In the genomic region with DNA sequence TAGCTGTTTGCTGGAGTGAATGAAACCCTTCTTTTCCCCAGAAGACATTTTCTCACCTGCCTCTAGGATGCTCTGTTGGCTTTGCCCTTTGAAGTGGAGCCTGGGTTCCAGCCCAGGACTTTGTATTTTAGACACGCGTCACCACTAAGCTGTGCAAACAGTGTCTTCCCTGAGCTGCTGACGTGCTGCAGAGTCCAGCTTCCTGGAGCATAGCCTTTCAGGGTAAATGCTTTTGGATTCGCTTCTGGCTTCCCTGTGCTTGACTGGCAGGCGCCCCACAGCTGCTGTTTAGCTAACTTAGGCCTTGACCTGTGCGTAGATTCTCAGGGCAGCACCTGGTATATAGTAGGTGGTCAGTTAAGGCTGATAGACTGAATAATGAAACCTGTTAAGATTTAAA, we compare ENCODE assay signal across 8 mouse cellular contexts. TPM values are rescaled to one million over a fixed set of nuclear protein-coding genes. Genes with fewer than 3 reads are reported as not detected.
DNase-seq lines count a peak whose midpoint lies in the region; ATAC-seq lines count a peak whose summit lies in the region.

No protein-coding gene starts in this region.

- H3K4me3 ChIP-seq in midbrain, embryonic 13.5 days (replicated peaks): no peak overlapping the region
- H3K4me3 ChIP-seq in midbrain, embryonic 14.5 days (replicated peaks; ENCODE audit: low read depth, low read length): no peak overlapping the region
- H3K4me3 ChIP-seq in liver, embryonic 15.5 days (replicated peaks): no peak overlapping the region
- no peak overlapping the region for H3K4me3 ChIP-seq in hindbrain, embryonic 12.5 days

- peak overlapping the region; percentile 39; the same call in 1 of the 2 replicates for H3K27ac ChIP-seq in midbrain, embryonic 13.5 days
- no peak overlapping the region for H3K27ac ChIP-seq in midbrain, embryonic 14.5 days (replicated peaks; ENCODE audit: low read depth, low read length)
- peak overlapping the region; percentile 94 for H3K27ac ChIP-seq in liver, embryonic 15.5 days (replicated peaks)
- no peak overlapping the region for H3K27ac ChIP-seq in hindbrain, embryonic 12.5 days

- H3K9me3 ChIP-seq in midbrain, embryonic 13.5 days: no peaks in the 10 kb centered on the region
- no peaks in the 10 kb centered on the region for H3K9me3 ChIP-seq in midbrain, embryonic 14.5 days (ENCODE audit: control insufficient read depth, low read length)
- H3K9me3 ChIP-seq in liver, embryonic 15.5 days (replicated peaks): no peaks in the 10 kb centered on the region
- H3K9me3 ChIP-seq in hindbrain, embryonic 12.5 days (replicated peaks): no peaks in the 10 kb centered on the region

- H3K9ac ChIP-seq in midbrain, embryonic 13.5 days (replicated peaks): no peak overlapping the region
- no peak overlapping the region for H3K9ac ChIP-seq in midbrain, embryonic 14.5 days (replicated peaks; ENCODE audit: low read length)
- H3K9ac ChIP-seq in liver, embryonic 15.5 days: peak overlapping the region; percentile 5; the same call in 1 of the 2 replicates
- H3K9ac ChIP-seq in hindbrain, embryonic 12.5 days: no peak overlapping the region; the same call in 1 of the 2 replicates

- H3K4me1 ChIP-seq in midbrain, embryonic 13.5 days (replicated peaks): no peaks in the 10 kb centered on the region
- no peaks in the 10 kb centered on the region for H3K4me1 ChIP-seq in midbrain, embryonic 14.5 days (ENCODE audit: control insufficient read depth, insufficient read depth, low read length)
- peaks cover 77% of the 10 kb centered on the region for H3K4me1 ChIP-seq in liver, embryonic 15.5 days (replicated peaks)
- no peaks in the 10 kb centered on the region for H3K4me1 ChIP-seq in hindbrain, embryonic 12.5 days

- H3K27me3 ChIP-seq in midbrain, embryonic 13.5 days: no peaks in the 10 kb centered on the region
- no peaks in the 10 kb centered on the region for H3K27me3 ChIP-seq in midbrain, embryonic 14.5 days (ENCODE audit: control insufficient read depth, insufficient read depth, low read length)
- H3K27me3 ChIP-seq in liver, embryonic 15.5 days: no peaks in the 10 kb centered on the region
- H3K27me3 ChIP-seq in hindbrain, embryonic 12.5 days: no peaks in the 10 kb centered on the region

- no peak for ATAC-seq in midbrain, embryonic 13.5 days
- ATAC-seq in midbrain, embryonic 14.5 days (ENCODE audit: low FRiP score, low TSS enrichment): no peak
- no peak for ATAC-seq in liver, embryonic 15.5 days (ENCODE audit: insufficient read depth)
- no peak for ATAC-seq in inflammation-experienced regulatory T-cells, adult 6 months
- ATAC-seq in hindbrain, embryonic 12.5 days (ENCODE audit: low FRiP score): no peak

- peaks cover 31% of the 10 kb centered on the region for H3K36me3 ChIP-seq in midbrain, embryonic 13.5 days
- H3K36me3 ChIP-seq in midbrain, embryonic 14.5 days (ENCODE audit: control insufficient read depth, insufficient read depth, low read length): 0 out of 2 replicates have a peak, but pooled peaks cover 10% of the 10 kb centered on the region
- H3K36me3 ChIP-seq in liver, embryonic 15.5 days (replicated peaks): no peaks in the 10 kb centered on the region; the same call in 1 of the 2 replicates
- H3K36me3 ChIP-seq in hindbrain, embryonic 12.5 days: peaks cover 13% of the 10 kb centered on the region; the same call in 1 of the 2 replicates

- peak; percentile 44 for DNase-seq in gastrocnemius, adult 18-20 months (ENCODE audit: low spot score)
- no peak for DNase-seq in gastrocnemius, postnatal 36 days
- no peak for DNase-seq in midbrain, embryonic 14.5 days
- peak; percentile 79 for DNase-seq in yolk sac, embryonic 10.5 days (ENCODE audit: low spot score)

- 76% methylated on average over 6 of the region's 6 CpGs for WGBS in midbrain, embryonic 13.5 days
- 64% methylated on average over 6 of the region's 6 CpGs for WGBS in midbrain, embryonic 14.5 days
- WGBS in liver, embryonic 15.5 days (ENCODE audit: insufficient replicate concordance): 81% methylated on average over 6 of the region's 6 CpGs
- 74% methylated on average over 6 of the region's 6 CpGs for WGBS in hindbrain, embryonic 12.5 days

- intact Hi-C loops in gastrocnemius, postnatal 36 days (cut with DNase I): no loop called here

- no peak overlapping the region for H3K4me2 ChIP-seq in midbrain, embryonic 13.5 days (replicated peaks)
- H3K4me2 ChIP-seq in midbrain, embryonic 14.5 days (ENCODE audit: low read length): no peak overlapping the region
- H3K4me2 ChIP-seq in liver, embryonic 15.5 days: peak overlapping the region; percentile 49; the same call in 1 of the 2 replicates
- no peak overlapping the region for H3K4me2 ChIP-seq in hindbrain, embryonic 12.5 days (replicated peaks)

RNA-seq across cellular contexts. Expression of a gene that starts 11.7 kb away (rescaled TPM):
- total RNA-seq in gastrocnemius, adult 18-20 months (2021): 1 to 10 TPM; 6.8 to 8.2 TPM
- 1 to 10 TPM; 4.2 to 4.6 TPM for total RNA-seq in gastrocnemius, postnatal 36 days (2021)
- 22.2 and 23.5 TPM in 2 replicates for polyA plus RNA-seq in midbrain, embryonic 13.5 days (2015; fragmentation: Nextera tagmentation; extraction: Ambion mirVana)
- 23.3 and 26.2 TPM in 2 replicates for polyA plus RNA-seq in midbrain, embryonic 14.5 days (2014; fragmentation: Nextera tagmentation; extraction: Ambion mirVana)
- polyA plus RNA-seq in liver, embryonic 15.5 days (2015; fragmentation: Nextera tagmentation; extraction: Ambion mirVana): 10.5 TPM in 2 replicates
- 10 to 100 TPM; 14.9 to 43.3 (median 35.0) TPM for polyA plus RNA-seq in inflammation-experienced regulatory T-cells, adult 6 months (2017; shearing (Covaris generic))
- polyA plus RNA-seq in hindbrain, embryonic 12.5 days (2016; fragmentation: Nextera tagmentation; extraction: Ambion mirVana): 18.4 and 19.9 TPM in 2 replicates

Comparison
In these comparisons a context has a peak if more than half of its experiments do, and no peak if none do; other contexts are left out.
1. DNase-seq: peak in gastrocnemius, adult 18-20 months (single experiment) and yolk sac, embryonic 10.5 days (single experiment); none in gastrocnemius, postnatal 36 days (0 of 2) and midbrain, embryonic 14.5 days (single experiment).
2. H3K27ac ChIP-seq: peak in midbrain, embryonic 13.5 days (single experiment) and liver, embryonic 15.5 days (single experiment); none in midbrain, embryonic 14.5 days (single experiment) and hindbrain, embryonic 12.5 days (single experiment).